Mouse (Mus musculus): ENCODE data around the gene Selenoi. TPM values are rescaled to one million over a fixed set of nuclear protein-coding genes. Genes with fewer than 3 reads are reported as not detected.

Gene Selenoi
- polyA plus RNA-seq (2017; shearing (Covaris generic)), result 20.6 TPM

DNA sequence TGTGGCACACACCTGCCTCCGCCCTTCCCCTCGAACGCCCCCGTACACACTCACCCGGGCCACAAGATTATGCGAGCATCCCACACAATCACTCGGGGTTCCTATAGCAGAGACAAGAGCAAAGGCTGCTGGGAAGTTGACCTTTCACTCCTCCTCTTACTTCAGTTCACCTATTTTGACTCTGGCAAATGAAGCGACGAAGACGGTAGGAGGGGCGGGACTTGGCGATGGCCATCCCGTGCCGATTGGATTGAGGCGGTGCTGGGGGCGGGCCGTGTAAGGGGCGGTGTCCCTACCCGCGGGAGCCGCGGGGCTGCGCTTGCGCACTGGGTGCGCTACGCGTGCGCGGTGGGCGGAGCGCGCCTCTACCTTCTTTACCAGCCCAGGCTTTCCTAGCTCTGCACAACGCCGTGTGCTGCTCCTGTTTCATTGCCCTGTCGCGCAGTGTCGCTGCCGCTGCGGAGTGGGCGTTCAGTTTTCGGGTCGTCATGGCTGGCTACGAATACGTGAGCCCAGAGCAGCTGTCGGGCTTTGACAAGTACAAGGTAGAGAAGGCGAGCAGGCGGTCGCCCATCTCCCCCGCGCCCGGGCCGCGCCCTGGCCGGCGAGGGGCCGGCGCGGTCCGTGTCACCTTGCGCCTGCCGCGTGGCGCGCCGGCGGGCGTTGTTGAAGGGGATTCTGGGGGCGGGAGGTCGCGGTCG is at the start of gene Selenoi:
TSS of gene Selenoi (plus strand) at position 311 of the 701 bp plus-strand sequence.

DNA sequence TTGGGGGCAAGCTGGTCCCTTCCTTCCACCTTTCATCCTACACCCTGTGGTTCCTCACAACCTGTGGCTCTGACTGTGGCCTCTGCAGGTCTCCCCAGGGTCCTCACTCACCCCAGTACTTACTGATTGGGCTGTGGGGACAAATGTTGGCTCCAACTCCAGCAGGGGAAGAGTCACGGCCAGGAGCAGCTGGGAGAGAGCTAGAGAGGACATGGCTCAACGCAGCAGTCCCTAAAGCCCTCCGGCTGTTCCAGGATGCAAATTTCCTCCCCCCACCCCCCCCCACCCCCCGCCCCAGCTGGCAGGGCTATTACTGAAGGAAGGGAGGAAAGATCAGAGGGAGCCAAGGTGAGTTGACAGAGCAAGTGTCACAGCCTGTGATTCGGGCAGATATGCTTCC is 26.9 kb upstream of the Selenoi start, which contains the start of gene Adgrf3:
TSS of gene Adgrf3 (minus strand) at position 230 of the 400 bp plus-strand sequence.

DNA sequence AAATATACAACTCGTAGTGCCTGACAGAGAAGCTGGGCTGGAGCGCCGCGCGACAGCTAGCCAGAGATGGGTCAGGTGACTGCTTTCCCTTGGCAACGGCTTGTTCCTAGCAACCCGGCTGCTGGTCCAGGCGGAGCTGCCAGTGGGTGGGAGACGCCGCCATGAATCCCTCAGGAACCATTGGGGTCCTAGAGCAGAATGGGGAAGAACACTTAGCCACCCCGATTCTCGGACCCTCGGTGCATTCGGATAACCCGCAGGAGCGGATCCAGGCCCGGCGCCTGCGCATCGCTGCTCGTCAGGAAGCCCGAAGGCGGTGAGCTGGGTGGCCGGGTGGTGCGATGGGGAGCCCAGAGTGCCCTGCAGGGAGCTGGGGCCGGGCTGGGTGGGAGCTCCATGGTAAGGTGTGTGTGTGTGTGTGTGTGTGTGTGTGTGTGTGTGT is 48.9 kb downstream of the Selenoi start, which contains the start of gene Drc1:
TSS of gene Drc1 (plus strand) at position 98 of the 442 bp plus-strand sequence.

Other genes with a start within 250 kb of the Selenoi start
- gene Il6, start 219.5 kb upstream of the Selenoi start, polyA plus RNA-seq (2017; shearing (Covaris generic)), result not detected
- 41.9 TPM for gene Tyms, start 159.0 kb upstream of the Selenoi start, polyA plus RNA-seq (2017; shearing (Covaris generic))
- gene Garem2, start 127.4 kb upstream of the Selenoi start, polyA plus RNA-seq (2017; shearing (Covaris generic)), result not detected
- not detected for gene 3110082J24Rik, start 126.5 kb upstream of the Selenoi start, polyA plus RNA-seq (2017; shearing (Covaris generic))
- 120 TPM for gene Hadha, start 77.4 kb upstream of the Selenoi start, polyA plus RNA-seq (2017; shearing (Covaris generic))
- 226 TPM for gene Hadhb, start 77.3 kb upstream of the Selenoi start, polyA plus RNA-seq (2017; shearing (Covaris generic))
- gene Adgrf3, start 26.9 kb upstream of the Selenoi start, polyA plus RNA-seq (2017; shearing (Covaris generic)), result not detected
- 6.0 TPM for gene Drc1, start 48.8 kb downstream of the Selenoi start, polyA plus RNA-seq (2017; shearing (Covaris generic))
- gene Otof, start 229.4 kb downstream of the Selenoi start, polyA plus RNA-seq (2017; shearing (Covaris generic)), result not detected
- gene 1700001C02Rik, start 233.5 kb downstream of the Selenoi start, polyA plus RNA-seq (2017; shearing (Covaris generic)), result not detected